Mouse (Mus musculus) embryo, embryonic 11.5 days (tissue): Measurements from ENCODE around the gene Gm42669.

Source experiments
- DNase-seq: peaks from one replicate; pipeline ENCODE4 v3.0.0-alpha.2; 2012; ENCODE audit warnings: low read depth, low spot score

Gm42669 gene

GRCm38 (mm10) chr5:107521386-107521785 is 14.0 kb downstream of the Gm42669 start:
- DNase-seq, result no peak

DNA sequence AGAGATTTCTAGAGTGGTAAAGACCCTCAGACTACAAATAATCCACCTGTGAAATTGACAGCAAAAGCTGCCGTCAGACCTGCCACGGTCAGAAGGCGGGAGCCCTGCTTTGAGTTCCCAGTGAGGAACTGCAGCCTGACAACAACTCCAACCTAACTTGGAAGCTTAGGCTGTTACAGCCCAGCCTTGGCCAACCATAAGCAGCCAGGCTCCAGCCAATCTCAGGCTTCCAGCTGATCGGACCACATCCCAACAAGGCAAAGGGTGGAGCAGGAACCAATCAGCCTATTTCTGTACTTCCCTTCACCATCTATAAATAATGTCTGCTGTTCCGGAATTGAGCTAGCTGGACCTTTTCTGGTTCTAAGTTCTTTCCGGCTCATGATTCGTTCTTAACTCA is 14.5 kb downstream of the Gm42669 start:
- DNase-seq, result no peak

DNA sequence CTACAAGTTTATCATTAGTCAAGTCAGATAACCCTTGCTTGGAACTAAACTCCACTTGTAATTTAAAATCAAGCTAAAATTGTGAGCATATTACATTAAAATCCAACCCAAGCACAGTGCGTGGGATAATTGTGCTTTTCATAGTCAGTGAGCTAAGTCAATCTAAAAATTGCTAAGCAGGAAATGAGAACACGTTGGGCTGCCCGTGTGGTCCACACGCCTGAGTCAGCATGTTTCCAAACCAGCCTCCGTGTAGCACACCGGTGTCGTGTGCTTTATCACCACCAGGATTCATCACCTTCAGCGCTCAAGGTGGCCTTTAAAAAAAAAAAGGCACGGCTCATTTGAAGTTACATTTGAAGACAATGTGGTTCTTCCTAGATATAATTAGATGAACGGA is 16.9 kb downstream of the Gm42669 start:
- DNase-seq, result no peak

DNA sequence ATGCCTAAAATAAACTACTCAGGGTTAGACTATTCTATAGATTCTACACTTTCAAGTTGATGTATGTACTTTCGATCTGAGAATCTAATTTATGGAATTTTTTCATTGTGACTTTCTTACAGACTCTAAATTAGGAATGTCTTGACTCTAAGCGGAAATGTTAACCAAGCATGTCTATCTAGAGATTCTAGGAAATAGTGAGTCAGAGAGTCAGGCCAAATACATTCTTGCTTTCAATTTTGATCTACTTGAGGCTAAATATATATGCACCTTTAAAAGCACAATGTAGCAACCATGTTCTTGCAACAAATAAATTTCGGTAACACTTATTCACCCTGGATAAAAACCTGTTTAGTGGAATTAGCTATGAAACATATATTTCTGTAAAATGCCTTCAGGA is 21.4 kb downstream of the Gm42669 start:
- DNase-seq, result no peak

- DNase-seq, result no peak
Observed at GRCm38 (mm10) chr5:107533590-107533989, 26.2 kb downstream of the Gm42669 start.

DNA sequence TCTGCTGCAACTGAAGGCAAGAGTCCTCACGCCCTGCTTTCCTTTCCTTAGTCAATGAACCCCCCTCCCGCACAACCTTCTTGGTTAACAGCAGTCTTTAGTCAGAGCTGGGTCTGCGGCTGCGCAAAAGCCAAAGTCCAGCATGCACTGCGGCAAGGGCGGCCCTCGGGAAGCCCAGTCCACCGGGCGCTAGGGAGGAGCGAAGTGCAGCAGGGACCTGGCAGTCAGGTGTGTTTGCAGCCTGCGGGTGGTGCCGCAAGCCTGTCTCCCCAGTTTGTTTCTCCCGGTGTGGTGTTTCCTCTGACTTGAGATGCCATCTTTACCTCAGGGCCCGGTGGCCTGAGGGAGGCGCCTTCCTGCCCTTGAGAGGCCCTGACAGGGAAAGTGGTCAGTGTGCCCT is 27.2 kb downstream of the Gm42669 start, which contains the start of gene 1700028K03Rik:
TSS of gene 1700028K03Rik (plus strand) at position 129 of the 400 bp plus-strand sequence.
- no peak for DNase-seq

- no peak for DNase-seq
Observed at GRCm38 (mm10) chr5:107541696-107542095, 34.3 kb downstream of the Gm42669 start.

GRCm38 (mm10) chr5:107545927-107546326 is 38.5 kb downstream of the Gm42669 start:
- DNase-seq, result no peak

GRCm38 (mm10) chr5:107547955-107548354 is 40.5 kb downstream of the Gm42669 start:
- DNase-seq, result no peak

GRCm38 (mm10) chr5:107548444-107548843 is 41.0 kb downstream of the Gm42669 start:
- no peak for DNase-seq

- DNase-seq, result no peak
Observed at GRCm38 (mm10) chr5:107554336-107554735, 46.9 kb downstream of the Gm42669 start.

DNA sequence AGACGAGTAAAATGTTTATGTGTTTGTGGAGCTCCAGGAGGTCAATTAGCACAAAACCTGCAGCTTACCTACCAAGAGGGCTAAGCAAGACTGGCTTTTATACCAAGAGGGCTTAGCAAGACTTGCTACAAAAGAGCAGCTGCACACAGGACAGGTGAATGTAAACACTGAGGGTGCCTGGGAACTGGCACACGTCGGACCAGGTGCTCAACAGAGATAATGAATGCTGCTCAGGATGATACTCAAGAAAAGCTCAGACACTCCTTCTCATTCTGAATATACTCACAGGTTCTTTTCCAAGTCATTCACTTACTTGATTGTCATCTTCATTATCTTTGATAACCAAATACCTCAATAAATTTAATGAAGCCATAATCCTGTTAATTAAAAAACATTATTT is 49.5 kb downstream of the Gm42669 start:
- DNase-seq, result no peak

GRCm38 (mm10) chr5:107569148-107569547 is 61.7 kb downstream of the Gm42669 start:
- no peak for DNase-seq

- DNase-seq, result peak; percentile 74
Observed at GRCm38 (mm10) chr5:107597301-107598077, 90.1 kb downstream of the Gm42669 start, which contains the start of the genes Rpap2 and Glmn. TSS of gene Rpap2 (plus strand) at chr5:107597373. TSS of gene Glmn (minus strand) at chr5:107597888.

DNA sequence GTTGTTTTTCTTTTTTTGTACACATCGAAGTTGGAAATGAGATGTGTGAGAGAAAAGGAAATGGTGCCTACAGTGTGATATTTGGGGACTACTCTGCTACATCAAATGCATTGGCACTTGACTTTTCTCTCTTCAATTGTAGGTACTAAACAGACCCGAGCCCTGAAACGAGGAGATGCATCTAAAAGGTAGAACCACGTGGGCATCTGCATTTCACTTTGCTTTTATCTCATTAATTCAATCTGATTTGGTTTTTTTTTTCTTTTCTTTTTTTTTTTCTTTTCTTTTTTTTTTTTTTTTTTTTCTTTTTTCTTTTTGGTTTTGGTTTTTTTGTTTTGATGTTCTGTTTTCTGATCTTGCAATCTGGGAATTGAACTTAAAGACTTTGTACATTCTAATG is 91.0 kb downstream of the Gm42669 start:
- no peak for DNase-seq

DNA sequence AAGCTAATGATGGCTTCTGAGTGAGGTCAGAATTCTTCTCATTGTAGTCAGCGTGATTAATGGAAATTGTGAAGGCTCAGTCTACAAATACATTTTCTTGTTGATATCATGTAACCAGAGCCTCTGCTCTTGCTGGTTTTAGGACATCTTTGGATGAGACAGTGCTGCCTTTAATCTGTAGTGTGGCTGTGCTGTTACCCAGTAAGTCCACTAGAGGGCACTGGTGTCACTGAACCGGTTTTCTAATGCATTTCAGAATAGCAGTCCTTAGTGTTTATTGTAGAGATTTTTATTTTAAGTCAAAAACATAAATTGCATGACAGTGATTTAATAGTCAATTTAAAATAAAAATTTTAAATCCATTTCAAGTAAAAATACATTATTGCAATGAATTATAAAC is 103.8 kb downstream of the Gm42669 start:
- DNase-seq, result peak; percentile 40

- DNase-seq, result no peak
Observed at GRCm38 (mm10) chr5:107617986-107618385, 110.6 kb downstream of the Gm42669 start.

GRCm38 (mm10) chr5:107621327-107621726 is 113.9 kb downstream of the Gm42669 start:
- no peak for DNase-seq
